Mouse (Mus musculus) intestine, embryonic 15.5 days (tissue): ENCODE measurements at regions not wholly inside any gene's neighbourhood (a gene's known extent, or its start where the extent isn't known, plus 50 kb on each side); places are given as distances from the start of the nearest gene placed in this dataset.
A peak's percentile ranks its signal among the peaks of the same experiment; 100 is the strongest.

ENCODE experiments used
- ATAC-seq: fragments of 200-750 bp; cut with Nextera tagmentation; 2 replicates; pipeline ENCODE4 v1.8.0; 2017; ENCODE audit warnings: moderate TSS enrichment, moderate library complexity
- H3K27ac ChIP-seq: fragments of 300-500 bp; sonication (generic); 2 replicates; pipeline ENCODE4 v1.5.1; 2015; ENCODE audit warnings: mild to moderate bottlenecking, inconsistent platforms
- H3K27me3 ChIP-seq: fragments of 300-500 bp; sonication (generic); replicated peaks from 2 replicates; pipeline ENCODE4 v1.6.1; 2015; ENCODE audit warnings: inconsistent platforms
- H3K36me3 ChIP-seq: fragments of 300-500 bp; sonication (generic); 2 replicates; pipeline ENCODE4 v1.6.1; 2015; ENCODE audit warnings: inconsistent platforms
- H3K4me1 ChIP-seq: fragments of 300-500 bp; sonication (generic); replicated peaks from 2 replicates; pipeline ENCODE4 v1.6.1; 2015; ENCODE audit warnings: inconsistent platforms
- H3K4me2 ChIP-seq: fragments of 300-500 bp; sonication (generic); replicated peaks from 2 replicates; pipeline ENCODE4 v1.6.1; 2015; ENCODE audit warnings: mild to moderate bottlenecking, inconsistent platforms
- H3K4me3 ChIP-seq: fragments of 300-500 bp; sonication (generic); replicated peaks from 2 replicates; pipeline ENCODE4 v1.5.1; 2015; ENCODE audit warnings: inconsistent platforms
- H3K9ac ChIP-seq: fragments of 300-500 bp; sonication (generic); 2 replicates; pipeline ENCODE4 v1.6.1; 2015; ENCODE audit warnings: inconsistent platforms
- H3K9me3 ChIP-seq: fragments of 300-500 bp; sonication (generic); 2 replicates; pipeline ENCODE4 v1.6.1; 2016; ENCODE audit warnings: inconsistent platforms
- WGBS: fragments of 180-500 bp; shearing (Covaris S2); methylation state at CpG from one replicate; pipeline ENCODE4 v1.1.7; 2015; 5-methylcytosine and 5-hydroxymethylcytosine counted together

DNA sequence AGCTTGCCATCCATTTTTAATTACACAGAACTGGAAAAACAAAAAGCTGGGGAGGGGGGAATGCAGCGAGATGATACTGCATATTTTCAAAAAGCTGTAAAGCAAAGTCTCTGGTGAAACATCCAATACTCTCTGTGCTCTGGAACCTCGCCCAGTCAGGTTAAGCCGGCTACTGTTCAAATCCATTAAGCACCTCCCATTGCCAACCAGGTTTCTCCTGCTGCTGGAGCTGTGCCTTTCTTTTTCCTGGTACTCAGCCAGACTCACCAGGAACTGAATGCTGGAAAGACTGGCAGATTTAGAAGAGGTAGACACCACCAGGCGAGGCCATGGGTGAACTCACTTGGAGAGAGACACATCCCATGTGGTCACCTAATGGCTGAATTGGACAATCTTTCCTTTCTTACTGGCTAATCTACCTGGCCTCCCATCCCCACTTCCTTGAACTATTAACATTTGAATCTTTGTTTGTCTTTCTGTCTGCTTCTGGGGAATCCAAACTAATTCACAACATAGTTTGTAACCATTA lies 1250.8 kb upstream of the Jmjd1c start:
- H3K4me2 ChIP-seq = no peak overlapping the region
- no peak overlapping the region for H3K9ac ChIP-seq
- no peaks in the 10 kb centered on the region for H3K36me3 ChIP-seq
- no peaks in the 10 kb centered on the region for H3K4me1 ChIP-seq
- H3K27me3 ChIP-seq = no peaks in the 10 kb centered on the region
- no peak overlapping the region for H3K4me3 ChIP-seq
- no peak for ATAC-seq
- no peak overlapping the region for H3K27ac ChIP-seq
- no peaks in the 10 kb centered on the region for H3K9me3 ChIP-seq
- 69% methylated on average over 4 of the region's 4 CpGs for WGBS

DNA sequence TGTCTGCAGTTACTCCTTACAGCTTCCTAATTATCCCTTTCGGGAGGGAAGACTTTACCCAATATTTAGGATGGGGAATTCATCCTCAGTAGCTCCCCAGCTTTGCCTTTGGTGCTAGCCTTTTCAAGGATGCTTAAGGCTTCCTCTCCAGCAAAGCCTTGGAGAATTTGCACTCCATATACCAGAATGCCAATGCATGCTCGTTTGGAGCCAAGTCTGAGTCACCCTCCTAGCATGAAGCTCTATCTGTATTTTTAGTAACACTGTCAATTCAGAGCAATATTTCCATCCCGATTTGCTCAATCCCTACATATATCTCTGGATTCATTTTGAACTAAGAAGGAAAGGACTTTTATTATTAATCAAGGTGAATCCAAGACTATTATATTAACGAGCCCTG lies 1249.8 kb upstream of the Jmjd1c start:
- H3K4me1 ChIP-seq = no peaks in the 10 kb centered on the region
- no peaks in the 10 kb centered on the region for H3K9me3 ChIP-seq
- H3K4me3 ChIP-seq = no peak overlapping the region
- no peak overlapping the region for H3K9ac ChIP-seq
- H3K27ac ChIP-seq = no peak overlapping the region
- no peak overlapping the region for H3K4me2 ChIP-seq
- WGBS = 86% methylated on average over 4 of the region's 4 CpGs
- H3K27me3 ChIP-seq = no peaks in the 10 kb centered on the region
- no peak for ATAC-seq
- H3K36me3 ChIP-seq = no peaks in the 10 kb centered on the region

DNA sequence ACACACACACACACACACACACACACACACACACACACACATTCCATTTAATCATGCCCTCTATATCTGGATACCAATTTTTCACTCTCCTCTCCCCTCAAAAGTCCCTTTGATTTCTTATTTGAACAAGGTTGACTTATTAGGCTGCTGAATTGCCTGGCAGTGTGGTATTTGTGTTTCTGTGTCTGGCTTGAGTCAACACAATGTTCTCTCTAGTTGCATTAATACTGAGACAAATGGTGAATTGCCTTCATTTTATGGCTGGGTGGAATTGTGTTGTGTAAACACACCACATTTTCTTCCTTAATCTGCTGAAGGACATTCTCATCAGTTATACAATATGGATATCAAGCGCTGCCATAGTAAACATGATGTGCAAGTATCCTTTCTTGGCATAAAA lies 1248.3 kb upstream of the Jmjd1c start:
- H3K4me2 ChIP-seq = no peak overlapping the region
- H3K27me3 ChIP-seq = no peaks in the 10 kb centered on the region
- 48% methylated on average over 1 of the region's 1 CpGs for WGBS
- no peaks in the 10 kb centered on the region for H3K4me1 ChIP-seq
- peak; percentile 66; the same call in 1 of the 2 replicates for ATAC-seq
- no peaks in the 10 kb centered on the region for H3K9me3 ChIP-seq
- no peak overlapping the region for H3K9ac ChIP-seq
- H3K27ac ChIP-seq = no peak overlapping the region
- no peak overlapping the region for H3K4me3 ChIP-seq
- H3K36me3 ChIP-seq = no peaks in the 10 kb centered on the region

- Histone ChIP-seq H3K36me3 (no peaks in the 10 kb centered on the region), H3K27ac (no peak overlapping the region), H3K4me2 (no peak overlapping the region), H3K9me3 (no peaks in the 10 kb centered on the region), H3K4me1 (no peaks in the 10 kb centered on the region), H3K27me3 (no peaks in the 10 kb centered on the region), H3K9ac (no peak overlapping the region), H3K4me3 (no peak overlapping the region)
- WGBS = 80% methylated on average over 3 of the region's 3 CpGs
- ATAC-seq = no peak
These were observed 1206.0 kb upstream of the Jmjd1c start for GRCm38 (mm10) chr10:65889881-65890280.

GRCm38 (mm10) chr10:65907571-65907970 lies 1188.4 kb upstream of the Jmjd1c start:
- ATAC-seq = no peak
- H3K4me1 ChIP-seq = no peaks in the 10 kb centered on the region
- WGBS = 82% methylated on average over 1 of the region's 1 CpGs
- H3K4me2 ChIP-seq = no peak overlapping the region
- H3K9me3 ChIP-seq = no peaks in the 10 kb centered on the region
- H3K4me3 ChIP-seq = no peak overlapping the region
- no peak overlapping the region for H3K9ac ChIP-seq
- H3K27ac ChIP-seq = no peak overlapping the region
- H3K27me3 ChIP-seq = no peaks in the 10 kb centered on the region
- no peaks in the 10 kb centered on the region for H3K36me3 ChIP-seq

GRCm38 (mm10) chr10:65912518-65912917 lies 1183.4 kb upstream of the Jmjd1c start:
- Histone ChIP-seq H3K9me3 (no peaks in the 10 kb centered on the region), H3K4me3 (no peak overlapping the region), H3K9ac (no peak overlapping the region), H3K4me2 (no peak overlapping the region), H3K36me3 (no peaks in the 10 kb centered on the region), H3K4me1 (no peaks in the 10 kb centered on the region), H3K27ac (no peak overlapping the region), H3K27me3 (no peaks in the 10 kb centered on the region)
- no peak for ATAC-seq
- 83% methylated on average over 6 of the region's 6 CpGs for WGBS

DNA sequence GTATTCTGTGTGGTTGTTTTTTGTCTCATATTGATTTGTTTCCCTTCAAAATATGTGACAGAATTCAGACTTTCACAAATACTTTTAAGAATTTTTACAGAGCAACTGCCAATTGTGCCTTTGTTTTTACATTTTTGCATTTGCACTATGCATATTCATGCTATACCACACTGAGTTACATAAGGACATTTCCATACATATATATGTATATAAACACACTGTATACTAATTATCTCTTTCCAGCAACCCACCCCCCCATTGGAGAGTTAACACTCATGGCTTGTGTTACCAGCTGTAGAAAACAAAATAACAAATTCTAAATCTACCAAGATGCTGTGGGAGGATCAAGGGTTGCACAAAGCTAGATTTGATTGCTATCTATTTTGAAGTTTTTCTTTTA lies 1163.8 kb upstream of the Jmjd1c start:
- Histone ChIP-seq H3K27ac (no peak overlapping the region), H3K36me3 (no peaks in the 10 kb centered on the region), H3K4me2 (no peak overlapping the region), H3K4me1 (no peaks in the 10 kb centered on the region), H3K4me3 (no peak overlapping the region), H3K9me3 (no peaks in the 10 kb centered on the region), H3K9ac (no peak overlapping the region), H3K27me3 (no peaks in the 10 kb centered on the region)
- ATAC-seq = no peak

- 91% methylated on average over 4 of the region's 4 CpGs for WGBS
- no peak overlapping the region for H3K27ac ChIP-seq
- H3K27me3 ChIP-seq = no peaks in the 10 kb centered on the region
- no peak overlapping the region for H3K9ac ChIP-seq
- no peak overlapping the region for H3K4me3 ChIP-seq
- H3K4me1 ChIP-seq = no peaks in the 10 kb centered on the region
- H3K9me3 ChIP-seq = no peaks in the 10 kb centered on the region
- ATAC-seq = no peak
- H3K4me2 ChIP-seq = no peak overlapping the region
- H3K36me3 ChIP-seq = no peaks in the 10 kb centered on the region
These were observed 1147.3 kb upstream of the Jmjd1c start for GRCm38 (mm10) chr10:65948587-65948986.

DNA sequence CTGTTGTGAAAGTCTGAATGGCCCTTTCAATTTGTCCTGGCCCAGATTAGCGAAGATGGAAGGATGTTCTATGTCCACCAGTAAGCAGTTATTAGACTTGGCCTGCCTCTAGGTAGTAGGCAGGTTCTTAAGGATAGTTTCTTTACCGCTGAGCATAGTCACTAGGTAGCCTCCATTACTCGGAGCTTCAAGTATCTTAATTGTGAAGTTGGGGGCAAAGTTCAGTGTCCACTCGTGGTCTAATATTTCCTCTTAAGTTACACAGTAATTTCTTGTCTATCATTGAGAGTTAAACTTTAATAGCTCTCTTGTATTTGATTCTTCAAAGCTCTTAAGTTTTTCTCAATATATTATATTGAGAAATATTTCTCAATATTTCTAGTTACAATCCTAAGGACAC lies 1133.5 kb upstream of the Jmjd1c start:
- no peaks in the 10 kb centered on the region for H3K9me3 ChIP-seq
- no peaks in the 10 kb centered on the region for H3K4me1 ChIP-seq
- 58% methylated on average over 4 of the region's 4 CpGs for WGBS
- H3K4me3 ChIP-seq = no peak overlapping the region
- no peaks in the 10 kb centered on the region for H3K36me3 ChIP-seq
- H3K27me3 ChIP-seq = no peaks in the 10 kb centered on the region
- H3K9ac ChIP-seq = no peak overlapping the region
- H3K27ac ChIP-seq = no peak overlapping the region
- 0 out of 2 replicates have a peak, but pooled peaks have one; percentile 55 for ATAC-seq
- no peak overlapping the region for H3K4me2 ChIP-seq

GRCm38 (mm10) chr10:65969770-65970169 lies 1126.2 kb upstream of the Jmjd1c start:
- Histone ChIP-seq H3K27ac (no peak overlapping the region), H3K4me1 (no peaks in the 10 kb centered on the region), H3K9me3 (no peaks in the 10 kb centered on the region), H3K9ac (no peak overlapping the region), H3K4me2 (no peak overlapping the region), H3K4me3 (no peak overlapping the region), H3K36me3 (no peaks in the 10 kb centered on the region), H3K27me3 (no peaks in the 10 kb centered on the region)
- no peak for ATAC-seq
- WGBS = 82% methylated on average over 1 of the region's 1 CpGs
